Comparison of ENCODE assay signal across 21 mouse cellular contexts in genomic region chr17:49820203-49820602, GRCm38 (mm10).
DNase-seq lines count a peak whose midpoint lies in the region; ATAC-seq lines count a peak whose summit lies in the region.
"Had no signal": no experiment of that assay in that cellular context is flagged by ENCODE, and none has a peak within 500 bp of the region (broad histone marks: within the 10 kb centered on the region; RNA-seq: fewer than 3 reads in every experiment).

No protein-coding gene starts in this region.

- DNase-seq in frontal cortex, postnatal 14 days (ENCODE audit: low spot score in 2 of 2), result no peak
- DNase-seq in left cerebral cortex, postnatal 14 days (ENCODE audit: low spot score in 2 of 2), result peak; percentile 29 to 39
- DNase-seq in left cerebral cortex, adult 11 months (ENCODE audit: low spot score), result no peak
- DNase-seq in brain, adult 2 months (ENCODE audit: low read depth, low spot score), result peak; percentile 81
- DNase-seq in right cerebral cortex, postnatal 36 days (ENCODE audit: low spot score in 2 of 2), result peak; percentile 56 to 72
- DNase-seq in embryo, embryonic 10 days (ENCODE audit: low spot score), result no peak
- DNase-seq: adrenal gland, adult 2 months; cerebellum, adult 11 months; cerebellum, adult 9-10 months; cerebellum, postnatal 36 days; embryo, embryonic 11 days; gastrocnemius, postnatal 14 days; heart, postnatal 4 days; kidney, adult 8-10 months; layer of hippocampus, postnatal 36 days; thymus, postnatal 14 days had no signal

- intact Hi-C loops in left cerebral cortex, postnatal 14 days (cut with DNase I), result no loop called here

- peak; percentile 97 for ATAC-seq in frontal cortex, adult (ENCODE audit: low TSS enrichment)
- ATAC-seq: activated CD4-positive, CD25-positive, alpha-beta regulatory T cell, adult 4 months; forebrain, embryonic 14.5 days; intestine, embryonic 16.5 days; midbrain, embryonic 15.5 days had no signal

Comparison
In these comparisons a context has a peak if more than half of its experiments do, and no peak if none do; other contexts are left out.
1. DNase-seq: peak in left cerebral cortex, postnatal 14 days (2 of 2), brain, adult 2 months (single experiment) and right cerebral cortex, postnatal 36 days (2 of 2); none in frontal cortex, postnatal 14 days (0 of 2), left cerebral cortex, adult 11 months (single experiment) and embryo, embryonic 10 days (single experiment).